Mouse (Mus musculus) embryonic facial prominence, embryonic 14.5 days (tissue): ENCODE results near the gene Slc26a10. TPM values are rescaled to one million over a fixed set of nuclear protein-coding genes. Genes with fewer than 3 reads are reported as not detected.

ENCODE experiments used
- ATAC-seq: fragments of 200-750 bp; cut with Nextera tagmentation; 2 replicates; pipeline ENCODE4 v1.8.0; 2017; ENCODE audit warnings: low read depth, moderate number of reproducible peaks, moderate TSS enrichment
- DNase-seq: peaks from one replicate; pipeline ENCODE4 v3.0.0-alpha.2; 2015; ENCODE audit warnings: low spot score
- H3K27ac ChIP-seq: fragments of 300-500 bp; sonication (generic); replicated peaks from 2 replicates; pipeline ENCODE4 v1.5.1; 2014; ENCODE audit warnings: low read depth, mild to moderate bottlenecking, low read length, moderate library complexity
- H3K27me3 ChIP-seq: fragments of 300-500 bp; sonication (generic); replicated peaks from 2 replicates; pipeline ENCODE4 v1.6.1; 2014; ENCODE audit warnings: low read length; ENCODE audit not compliant: control insufficient read depth, insufficient read depth
- H3K36me3 ChIP-seq: fragments of 300-500 bp; sonication (generic); 2 replicates; pipeline ENCODE4 v1.6.1; 2014; ENCODE audit warnings: low read length, mixed read lengths; ENCODE audit not compliant: control insufficient read depth, insufficient read depth
- H3K4me1 ChIP-seq: fragments of 300-500 bp; sonication (generic); 2 replicates; pipeline ENCODE4 v1.6.1; 2014; ENCODE audit warnings: antibody characterized with exemption, low read length; ENCODE audit not compliant: control insufficient read depth, insufficient read depth
- H3K4me2 ChIP-seq: fragments of 300-500 bp; sonication (generic); 2 replicates; pipeline ENCODE4 v1.6.1; 2014; ENCODE audit warnings: low read depth, mild to moderate bottlenecking, low read length, moderate library complexity, mixed read lengths
- H3K4me3 ChIP-seq: fragments of 300-500 bp; sonication (generic); 2 replicates; pipeline ENCODE4 v1.5.1; 2014; ENCODE audit warnings: low read depth, mild to moderate bottlenecking, low read length
- H3K9ac ChIP-seq: fragments of 300-500 bp; sonication (generic); 2 replicates; pipeline ENCODE4 v1.6.1; 2014; ENCODE audit warnings: low read depth, mild to moderate bottlenecking, low read length, moderate library complexity, mixed read lengths
- H3K9me3 ChIP-seq: fragments of 300-500 bp; sonication (generic); 2 replicates; pipeline ENCODE4 v1.6.1; 2016; ENCODE audit warnings: low read length; ENCODE audit not compliant: control insufficient read depth
- WGBS: fragments of 180-500 bp; shearing (Covaris S2); extraction: QIAGEN DNeasy Blood & Tissue Kit; methylation state at CpG from one replicate; pipeline ENCODE4 v1.1.7; 2014; 5-methylcytosine and 5-hydroxymethylcytosine counted together
- polyA plus RNA-seq: library from polyadenylated mRNA; unstranded; fragments of >200 nt; fragmentation: Nextera tagmentation; extraction: Ambion mirVana; gene quantifications from 2 replicates; pipeline ENCODE4 v1.2.1, GENCODE M21; 2014

The Slc26a10 gene
- polyA plus RNA-seq: 0.86 and 1.7 TPM in 2 replicates

- DNase-seq: peak; percentile 27
- Histone ChIP-seq H3K27me3 (peaks cover 51% of the 10 kb centered on the region), H3K4me1 (peaks cover 7% of the 10 kb centered on the region; the same call in 1 of the 2 replicates), H3K9ac (no peak within 1 kb of the TSS), H3K27ac (no peak within 1 kb of the TSS), H3K4me2 (peak within 1 kb of the TSS; percentile 49), H3K36me3 (peaks cover 26% of the 10 kb centered on the region), H3K4me3 (peak within 1 kb of the TSS; percentile 21), H3K9me3 (no peaks in the 10 kb centered on the region)
- WGBS: 3% methylated on average over 27 of the region's 34 CpGs
- ATAC-seq: peak; percentile 34
Measured at GRCm38 (mm10) chr10:127179871-127180694, at the start of gene Slc26a10. Slc26a10 (minus strand) TSS chr10:127180645.

- ATAC-seq: peak; percentile 59
- 16% methylated on average over 4 of the region's 4 CpGs for WGBS
- no peaks in the 10 kb centered on the region for H3K4me1 ChIP-seq
Measured at GRCm38 (mm10) chr10:127228897-127229296, 48.5 kb upstream of the Slc26a10 start.

GRCm38 (mm10) chr10:127227163-127227562 is 46.7 kb upstream of the Slc26a10 start:
- no peak overlapping the region for H3K4me2 ChIP-seq
- no peaks in the 10 kb centered on the region for H3K27me3 ChIP-seq
- no peak overlapping the region for H3K27ac ChIP-seq
- no peak overlapping the region for H3K4me3 ChIP-seq
- H3K36me3 ChIP-seq: no peaks in the 10 kb centered on the region
- H3K9me3 ChIP-seq: no peaks in the 10 kb centered on the region
- no peak overlapping the region for H3K9ac ChIP-seq
- H3K4me1 ChIP-seq: no peaks in the 10 kb centered on the region
- no peak for ATAC-seq
- no peak for DNase-seq
- WGBS: 80% methylated on average over 8 of the region's 8 CpGs

More at GRCm38 (mm10) chr10:127228897-127229296, 48.5 kb upstream of the Slc26a10 start:
- Histone ChIP-seq H3K36me3 (no peaks in the 10 kb centered on the region), H3K27ac (no peak overlapping the region), H3K27me3 (no peaks in the 10 kb centered on the region), H3K4me3 (no peak overlapping the region), H3K4me2 (no peak overlapping the region), H3K9me3 (no peaks in the 10 kb centered on the region), H3K9ac (no peak overlapping the region)
- DNase-seq: peak; percentile 70

GRCm38 (mm10) chr10:127226318-127226895 is 46.0 kb upstream of the Slc26a10 start:
- DNase-seq (peak; percentile 19), ATAC-seq (no peak)
- H3K9me3 ChIP-seq: no peaks in the 10 kb centered on the region
- WGBS: 67% methylated on average over 8 of the region's 8 CpGs
- H3K4me3 ChIP-seq: no peak overlapping the region
- H3K4me2 ChIP-seq: no peak overlapping the region
- H3K27me3 ChIP-seq: no peaks in the 10 kb centered on the region
- H3K9ac ChIP-seq: no peak overlapping the region; the same call in 1 of the 2 replicates
- no peaks in the 10 kb centered on the region for H3K36me3 ChIP-seq
- H3K4me1 ChIP-seq: no peaks in the 10 kb centered on the region
- H3K27ac ChIP-seq: no peak overlapping the region

- no peak overlapping the region for H3K4me3 ChIP-seq
- H3K27me3 ChIP-seq: no peaks in the 10 kb centered on the region
- H3K27ac ChIP-seq: no peak overlapping the region
- no peak for ATAC-seq
- WGBS: 24% methylated on average over 10 of the region's 10 CpGs
- no peaks in the 10 kb centered on the region for H3K4me1 ChIP-seq
- no peaks in the 10 kb centered on the region for H3K9me3 ChIP-seq
- no peak overlapping the region for H3K9ac ChIP-seq
- no peak overlapping the region for H3K4me2 ChIP-seq
- no peaks in the 10 kb centered on the region for H3K36me3 ChIP-seq
- peak; percentile 23 for DNase-seq
Measured at GRCm38 (mm10) chr10:127225732-127226131, 45.3 kb upstream of the Slc26a10 start.

- H3K36me3 ChIP-seq: no peaks in the 10 kb centered on the region
- H3K4me1 ChIP-seq: no peaks in the 10 kb centered on the region
- no peaks in the 10 kb centered on the region for H3K27me3 ChIP-seq
- H3K9ac ChIP-seq: no peak overlapping the region
- no peak overlapping the region for H3K4me2 ChIP-seq
- 39% methylated on average over 6 of the region's 6 CpGs for WGBS
- H3K9me3 ChIP-seq: no peaks in the 10 kb centered on the region
- DNase-seq (no peak), ATAC-seq (no peak)
- H3K4me3 ChIP-seq: no peak overlapping the region
- H3K27ac ChIP-seq: no peak overlapping the region
Measured at GRCm38 (mm10) chr10:127225213-127225612, 44.8 kb upstream of the Slc26a10 start.

- DNase-seq: no peak
- no peak overlapping the region for H3K4me3 ChIP-seq
- no peaks in the 10 kb centered on the region for H3K9me3 ChIP-seq
- H3K27me3 ChIP-seq: no peaks in the 10 kb centered on the region
- H3K9ac ChIP-seq: no peak overlapping the region
- H3K36me3 ChIP-seq: no peaks in the 10 kb centered on the region
- no peak overlapping the region for H3K27ac ChIP-seq
- no peaks in the 10 kb centered on the region for H3K4me1 ChIP-seq
- no peak overlapping the region for H3K4me2 ChIP-seq
- 85% methylated on average over 2 of the region's 2 CpGs for WGBS
- no peak for ATAC-seq
Measured at GRCm38 (mm10) chr10:127218339-127218738, 37.9 kb upstream of the Slc26a10 start.

- H3K4me3 ChIP-seq: no peak overlapping the region
- H3K4me2 ChIP-seq: no peak overlapping the region
- ATAC-seq: no peak
- no peak overlapping the region for H3K9ac ChIP-seq
- no peaks in the 10 kb centered on the region for H3K27me3 ChIP-seq
- H3K4me1 ChIP-seq: no peaks in the 10 kb centered on the region
- no peak for DNase-seq
- no peak overlapping the region for H3K27ac ChIP-seq
- H3K36me3 ChIP-seq: no peaks in the 10 kb centered on the region
- H3K9me3 ChIP-seq: no peaks in the 10 kb centered on the region
Measured at GRCm38 (mm10) chr10:127217177-127217576, 36.7 kb upstream of the Slc26a10 start.
